Mouse (Mus musculus) left cerebral cortex, postnatal 4 days (tissue): Measurements from ENCODE around the gene Cisd1. TPM values are rescaled to one million over a fixed set of nuclear protein-coding genes. Genes with fewer than 3 reads are reported as not detected.

Experiments
- total RNA-seq, 2 experiments: library from RNA; stranded (reverse); gene quantifications; 2 replicates each; pipeline ENCODE4 v1.2.3; 2021

Cisd1 gene
- total RNA-seq, 2 experiments from 2014 or later: 110 TPM

Other genes starting within 250 kb of the Cisd1 start
- 1 to 10 TPM; 6.9 to 7.0 TPM for gene Bicc1, start 185.3 kb downstream of the Cisd1 start, total RNA-seq
- gene Tfam, start 106.7 kb downstream of the Cisd1 start, total RNA-seq: 10 to 100 TPM; 43.4 to 45.3 TPM
- 100 to 1,000 TPM; 126 to 141 TPM for gene Ube2d1, start 59.7 kb downstream of the Cisd1 start, total RNA-seq
- 10 to 100 TPM; 42.1 to 42.9 TPM for gene Ipmk, start 2.8 kb upstream of the Cisd1 start, total RNA-seq